Mouse (Mus musculus) kidney, adult 9 months (tissue): ENCODE data around the gene Itsn1.

Experiments used
- DNase-seq: peaks from one replicate; pipeline ENCODE4 v3.0.0; 2022

The Itsn1 gene

DNA sequence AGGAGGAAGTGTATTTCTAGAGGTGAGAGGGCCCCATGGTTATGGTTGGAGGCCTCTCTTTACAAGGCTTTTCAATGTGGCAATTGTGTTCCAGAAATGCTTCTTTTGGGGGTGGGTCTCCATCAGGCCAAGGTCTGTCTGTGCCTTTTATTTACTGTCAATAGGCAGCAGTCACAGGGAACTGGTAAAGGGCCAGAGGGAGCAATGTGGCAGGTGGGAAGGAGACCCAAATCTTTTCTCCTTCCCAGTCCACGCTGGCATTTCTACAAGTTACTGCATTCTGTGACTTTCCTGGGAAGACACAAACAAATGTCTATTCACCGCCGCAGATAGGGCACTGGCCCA lies 234.4 kb downstream of the Itsn1 start:
- DNase-seq: no peak

DNA sequence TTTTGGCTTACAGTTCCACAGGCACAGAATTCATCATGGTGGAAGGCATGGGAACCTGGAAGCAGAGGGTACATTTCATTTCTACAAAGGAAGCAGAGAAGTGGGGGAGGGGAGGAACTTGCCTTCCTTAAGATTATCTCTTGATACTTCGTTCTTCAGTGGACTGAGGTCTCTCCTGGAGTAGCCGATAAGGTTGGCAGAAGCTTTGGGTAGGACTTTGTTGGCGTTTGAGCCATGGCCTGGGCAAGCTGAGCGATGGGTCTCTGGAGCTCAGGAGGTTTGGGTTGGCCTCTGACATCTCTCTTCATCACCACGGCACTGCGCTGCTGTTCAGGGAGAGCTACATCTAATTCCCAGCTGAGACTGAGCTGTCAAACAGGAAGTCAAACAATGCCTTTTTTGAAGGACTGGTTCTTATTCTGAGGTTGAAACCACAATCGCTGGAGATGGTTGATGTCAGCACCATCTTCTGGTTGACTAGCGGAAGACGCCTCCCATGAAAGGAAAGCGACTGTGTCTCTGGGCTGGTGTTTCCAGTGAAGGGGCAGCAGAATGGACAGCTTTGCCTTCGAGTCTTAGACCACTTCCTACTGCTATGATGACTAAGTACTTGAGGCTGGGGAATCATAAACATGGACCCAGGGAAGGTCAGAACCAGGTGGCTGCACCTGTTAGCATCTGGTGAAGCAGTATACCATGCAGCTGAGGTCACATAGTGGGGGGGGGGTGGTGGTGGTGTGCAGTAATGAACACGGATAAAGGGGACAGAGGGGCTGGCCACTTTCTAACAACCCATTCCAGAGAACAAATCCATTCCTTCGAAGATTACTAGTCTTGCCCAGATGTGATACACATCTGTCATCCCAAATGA lies 235.5 kb downstream of the Itsn1 start:
- DNase-seq: no peak

DNA sequence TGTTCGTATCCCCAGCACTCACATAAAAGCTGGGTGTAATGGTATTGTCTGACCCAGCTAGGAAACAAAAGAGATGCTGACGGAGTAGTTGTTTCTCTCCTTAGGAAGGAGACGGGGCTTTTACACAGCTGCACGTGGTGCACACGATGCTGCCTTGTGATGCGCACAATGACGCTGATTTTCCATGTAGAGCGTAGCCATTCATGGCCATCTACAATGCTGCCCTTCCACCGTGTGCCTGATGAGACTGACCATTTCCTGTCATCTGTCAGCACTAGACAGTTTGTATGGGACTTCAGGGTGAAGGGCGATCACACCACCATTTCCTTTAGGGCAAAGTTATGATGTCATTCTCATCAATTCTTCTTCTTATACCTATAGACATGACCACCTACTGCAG lies 239.6 kb downstream of the Itsn1 start:
- DNase-seq: no peak

DNA sequence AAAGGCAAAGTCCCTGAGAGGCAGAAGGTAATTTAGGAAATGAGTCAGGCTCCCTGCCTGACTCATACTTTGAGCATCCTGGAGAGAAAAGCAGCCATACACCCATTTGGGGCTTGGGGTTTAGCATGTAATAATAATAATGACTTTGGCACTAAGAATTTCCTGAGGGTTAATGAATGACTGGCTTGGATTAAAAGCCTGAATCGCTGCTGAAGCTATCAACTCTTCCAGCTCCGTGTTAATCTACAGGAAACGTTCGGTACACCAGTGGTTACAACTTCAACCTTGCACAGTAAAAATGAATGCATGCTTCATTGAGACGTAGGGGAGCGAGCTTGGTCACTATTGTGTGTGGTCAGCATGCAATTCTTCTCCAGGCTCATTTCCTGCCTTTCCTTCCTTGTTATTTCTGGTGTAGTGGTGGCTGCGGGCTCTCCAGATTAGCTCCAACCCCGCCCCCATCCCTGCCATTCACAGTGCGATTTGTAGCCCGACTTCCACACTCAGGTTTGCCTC lies 240.5 kb downstream of the Itsn1 start:
- peak; percentile 44 for DNase-seq
